Mouse (Mus musculus): ENCODE measurements at regions not wholly inside any gene's neighbourhood (a gene's known extent, or its start where the extent isn't known, plus 50 kb on each side); places are given as distances from the start of the nearest gene placed in this dataset.

GRCm38 (mm10) chr2:106425451-106425881 is 267.6 kb upstream of the Mpped2 start:
- no peak overlapping the region for H3K27ac ChIP-seq
- H3K27me3 ChIP-seq (ENCODE audit: insufficient read depth, low read length) = no peaks in the 10 kb centered on the region
- no peak overlapping the region for H3K9ac ChIP-seq (replicated peaks; ENCODE audit: low read length)
- H3K36me3 ChIP-seq (ENCODE audit: insufficient read depth, low read length) = no peaks in the 10 kb centered on the region
- 32% methylated on average over 4 of the region's 4 CpGs for WGBS
- H3K4me2 ChIP-seq (ENCODE audit: low read depth, low read length) = no peak overlapping the region
- no peak overlapping the region for H3K4me3 ChIP-seq (ENCODE audit: low read length)
- ATAC-seq = peak; percentile 51; the same call in 1 of the 2 replicates
- DNase-seq (ENCODE audit: low spot score) = no peak
- no peaks in the 10 kb centered on the region for H3K9me3 ChIP-seq (ENCODE audit: low read length)
- no peaks in the 10 kb centered on the region for H3K4me1 ChIP-seq (ENCODE audit: insufficient read depth, low read length)
- TF ChIP-seq CTCF (IDR thresholded peaks at IDR 0.05; ENCODE audit: low read depth) = no peak

GRCm38 (mm10) chr2:106426010-106426409 is 267.1 kb upstream of the Mpped2 start:
- no peak overlapping the region for H3K4me2 ChIP-seq (ENCODE audit: low read depth, low read length)
- no peak overlapping the region for H3K9ac ChIP-seq (replicated peaks; ENCODE audit: low read length)
- no peak overlapping the region for H3K4me3 ChIP-seq (ENCODE audit: low read length)
- ATAC-seq (no peak; the same call in 1 of the 2 replicates), DNase-seq (ENCODE audit: low spot score) (no peak)
- 97% methylated on average over 1 of the region's 1 CpGs for WGBS
- H3K36me3 ChIP-seq (ENCODE audit: insufficient read depth, low read length) = no peaks in the 10 kb centered on the region
- no peak for TF ChIP-seq CTCF (IDR thresholded peaks at IDR 0.05; ENCODE audit: low read depth)
- H3K4me1 ChIP-seq (ENCODE audit: insufficient read depth, low read length) = no peaks in the 10 kb centered on the region
- no peaks in the 10 kb centered on the region for H3K27me3 ChIP-seq (ENCODE audit: insufficient read depth, low read length)
- no peak overlapping the region for H3K27ac ChIP-seq
- no peaks in the 10 kb centered on the region for H3K9me3 ChIP-seq (ENCODE audit: low read length)

DNA sequence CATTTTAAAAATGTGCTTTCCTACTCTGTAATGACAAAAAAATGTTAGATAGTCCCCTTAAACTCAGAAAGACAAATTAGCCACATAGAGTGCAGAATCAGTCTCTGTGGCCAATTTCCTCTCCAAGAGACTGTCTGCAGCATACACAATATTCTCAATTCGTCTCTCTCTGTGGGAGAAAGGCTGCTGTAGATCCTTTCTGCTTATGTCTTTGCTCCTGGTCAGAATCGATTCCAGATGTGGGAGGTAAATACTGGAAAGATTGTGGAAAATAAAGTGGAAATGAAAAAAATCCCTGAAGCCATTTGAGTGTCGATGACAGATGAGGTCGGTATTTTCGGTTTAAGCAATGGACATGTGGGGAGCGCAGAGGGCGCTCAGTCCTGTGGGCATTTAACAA is 265.8 kb upstream of the Mpped2 start:
- DNase-seq (ENCODE audit: low spot score) = no peak
- Histone ChIP-seq H3K27me3 (ENCODE audit: insufficient read depth, low read length) (no peaks in the 10 kb centered on the region), H3K27ac (no peak overlapping the region), H3K9me3 (ENCODE audit: low read length) (no peaks in the 10 kb centered on the region), H3K4me3 (ENCODE audit: low read length) (no peak overlapping the region), H3K9ac (replicated peaks; ENCODE audit: low read length) (no peak overlapping the region), H3K4me2 (ENCODE audit: low read depth, low read length) (no peak overlapping the region), H3K4me1 (ENCODE audit: insufficient read depth, low read length) (no peaks in the 10 kb centered on the region), H3K36me3 (ENCODE audit: insufficient read depth, low read length) (no peaks in the 10 kb centered on the region)
- TF ChIP-seq CTCF (IDR thresholded peaks at IDR 0.05; ENCODE audit: low read depth) = no peak
- ATAC-seq = no peak
- WGBS = 84% methylated on average over 7 of the region's 7 CpGs

- Histone ChIP-seq H3K4me3 (ENCODE audit: low read length) (no peak overlapping the region), H3K9me3 (ENCODE audit: low read length) (no peaks in the 10 kb centered on the region), H3K27me3 (ENCODE audit: insufficient read depth, low read length) (no peaks in the 10 kb centered on the region), H3K4me1 (ENCODE audit: insufficient read depth, low read length) (no peaks in the 10 kb centered on the region), H3K9ac (replicated peaks; ENCODE audit: low read length) (no peak overlapping the region), H3K4me2 (ENCODE audit: low read depth, low read length) (no peak overlapping the region), H3K36me3 (ENCODE audit: insufficient read depth, low read length) (no peaks in the 10 kb centered on the region), H3K27ac (no peak overlapping the region)
- TF ChIP-seq CTCF (IDR thresholded peaks at IDR 0.05; ENCODE audit: low read depth) = no peak
- DNase-seq (ENCODE audit: low spot score) (no peak), ATAC-seq (no peak)
- 62% methylated on average over 11 of the region's 11 CpGs for WGBS
Measured at GRCm38 (mm10) chr2:106428909-106429308, 264.2 kb upstream of the Mpped2 start.

- no peaks in the 10 kb centered on the region for H3K36me3 ChIP-seq (ENCODE audit: insufficient read depth, low read length)
- no peaks in the 10 kb centered on the region for H3K9me3 ChIP-seq (ENCODE audit: low read length)
- peak; percentile 95 for TF ChIP-seq CTCF (IDR thresholded peaks at IDR 0.05; ENCODE audit: low read depth)
- peak overlapping the region; percentile 62 for H3K4me2 ChIP-seq (ENCODE audit: low read depth, low read length)
- peak; percentile 66 for ATAC-seq
- H3K4me1 ChIP-seq (ENCODE audit: insufficient read depth, low read length) = no peaks in the 10 kb centered on the region
- no peak overlapping the region for H3K27ac ChIP-seq
- WGBS = 21% methylated on average over 8 of the region's 8 CpGs
- peak; percentile 88 for DNase-seq (ENCODE audit: low spot score)
- 0 out of 2 replicates have a peak overlapping the region, but pooled peaks have one; percentile 30 for H3K9ac ChIP-seq (replicated peaks; ENCODE audit: low read length)
- H3K27me3 ChIP-seq (ENCODE audit: insufficient read depth, low read length) = no peaks in the 10 kb centered on the region
- H3K4me3 ChIP-seq (ENCODE audit: low read length) = peak overlapping the region; percentile 21
Measured at GRCm38 (mm10) chr2:106431141-106431540, 261.9 kb upstream of the Mpped2 start.

GRCm38 (mm10) chr2:106431637-106432199 is 261.4 kb upstream of the Mpped2 start:
- H3K4me2 ChIP-seq (ENCODE audit: low read depth, low read length) = peak overlapping the region; percentile 62
- WGBS = 21% methylated on average over 9 of the region's 9 CpGs
- ATAC-seq = no peak

DNA sequence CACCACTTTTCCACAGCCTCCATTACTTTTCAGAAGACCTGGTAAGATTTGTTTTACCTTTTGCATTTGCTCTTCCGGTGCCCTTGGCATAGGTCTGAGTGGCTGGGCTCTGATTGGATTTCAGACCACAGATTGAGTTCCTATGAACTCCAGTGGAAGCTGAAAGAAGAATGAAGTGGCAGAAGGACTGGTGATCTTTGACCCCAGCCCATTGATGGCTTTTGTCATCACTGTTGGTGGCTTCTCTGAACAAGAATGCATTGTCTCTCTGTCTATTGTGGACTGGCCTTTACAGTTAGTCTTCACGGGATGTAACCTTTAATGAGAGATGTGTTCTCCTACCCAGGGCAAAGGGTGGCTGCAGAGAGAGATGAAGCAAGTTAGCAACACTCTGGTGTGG is 256.9 kb upstream of the Mpped2 start:
- ATAC-seq (no peak), DNase-seq (ENCODE audit: low spot score) (no peak)
- Histone ChIP-seq H3K4me2 (ENCODE audit: low read depth, low read length) (no peak overlapping the region), H3K27me3 (ENCODE audit: insufficient read depth, low read length) (no peaks in the 10 kb centered on the region), H3K9ac (replicated peaks; ENCODE audit: low read length) (no peak overlapping the region), H3K4me1 (ENCODE audit: insufficient read depth, low read length) (no peaks in the 10 kb centered on the region), H3K4me3 (ENCODE audit: low read length) (no peak overlapping the region), H3K36me3 (ENCODE audit: insufficient read depth, low read length) (no peaks in the 10 kb centered on the region), H3K9me3 (ENCODE audit: low read length) (no peaks in the 10 kb centered on the region), H3K27ac (no peak overlapping the region)
- no peak for TF ChIP-seq CTCF (IDR thresholded peaks at IDR 0.05; ENCODE audit: low read depth)
- WGBS = 20% methylated on average over 2 of the region's 2 CpGs

More at GRCm38 (mm10) chr2:106431637-106432199, 261.4 kb upstream of the Mpped2 start:
- Histone ChIP-seq H3K9me3 (ENCODE audit: low read length) (no peaks in the 10 kb centered on the region), H3K4me3 (ENCODE audit: low read length) (peak overlapping the region; percentile 21), H3K9ac (replicated peaks; ENCODE audit: low read length) (0 out of 2 replicates have a peak overlapping the region, but pooled peaks have one; percentile 30), H3K27ac (no peak overlapping the region), H3K27me3 (ENCODE audit: insufficient read depth, low read length) (no peaks in the 10 kb centered on the region), H3K4me1 (ENCODE audit: insufficient read depth, low read length) (no peaks in the 10 kb centered on the region), H3K36me3 (ENCODE audit: insufficient read depth, low read length) (no peaks in the 10 kb centered on the region)
- no peak for DNase-seq (ENCODE audit: low spot score)
- TF ChIP-seq CTCF (IDR thresholded peaks at IDR 0.05; ENCODE audit: low read depth) = no peak

Data from hindbrain, postnatal 0 days (tissue).